Mouse (Mus musculus) ovary, postnatal 14 days (tissue): ENCODE results near the gene Npc2.

Experiments
- DNase-seq: peaks from one replicate; pipeline ENCODE4 v3.0.0; 2022; ENCODE audit warnings: low spot score

Gene Npc2

DNA sequence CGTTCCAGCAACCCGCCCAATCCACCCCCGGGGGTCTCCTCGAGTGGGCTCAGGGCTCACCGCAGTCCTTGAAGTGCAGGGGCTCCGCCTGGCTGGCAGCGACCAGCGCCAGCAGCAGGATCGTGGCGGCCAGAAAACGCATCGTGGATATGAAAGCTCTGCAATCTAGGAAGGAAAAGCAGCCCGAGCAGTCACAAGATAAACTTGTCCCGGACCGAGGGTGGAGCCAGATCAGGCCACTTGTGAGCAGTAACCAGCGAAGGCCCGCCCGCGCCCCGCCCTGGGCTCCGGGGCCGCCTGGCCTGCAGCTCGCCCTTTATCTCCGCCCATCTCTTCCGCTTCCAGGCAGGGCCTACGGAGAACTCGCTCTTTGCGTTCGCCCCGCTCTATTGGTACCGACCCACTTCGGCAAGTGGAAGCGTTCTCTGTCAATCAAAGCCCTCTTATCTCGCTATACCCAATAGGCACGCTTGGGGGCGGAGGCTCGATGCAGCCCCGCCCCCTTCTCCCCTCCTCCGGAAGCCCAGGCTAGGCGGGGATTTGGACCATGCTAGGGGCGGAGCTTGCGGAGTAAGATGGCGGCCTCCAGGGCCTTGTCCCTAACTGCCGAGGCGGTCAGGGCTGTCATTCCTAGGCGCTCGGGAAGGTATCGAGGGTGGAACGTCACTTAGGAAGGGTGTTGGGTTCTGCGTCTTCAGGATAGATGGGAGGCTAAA, at the start of gene Npc2, which contains the start of gene Isca2:
Npc2 (minus strand) TSS at position 427 of the 716 bp plus-strand sequence.
Isca2 (plus strand) TSS at position 526 of the 716 bp plus-strand sequence.
- DNase-seq, result peak; percentile 87

DNA sequence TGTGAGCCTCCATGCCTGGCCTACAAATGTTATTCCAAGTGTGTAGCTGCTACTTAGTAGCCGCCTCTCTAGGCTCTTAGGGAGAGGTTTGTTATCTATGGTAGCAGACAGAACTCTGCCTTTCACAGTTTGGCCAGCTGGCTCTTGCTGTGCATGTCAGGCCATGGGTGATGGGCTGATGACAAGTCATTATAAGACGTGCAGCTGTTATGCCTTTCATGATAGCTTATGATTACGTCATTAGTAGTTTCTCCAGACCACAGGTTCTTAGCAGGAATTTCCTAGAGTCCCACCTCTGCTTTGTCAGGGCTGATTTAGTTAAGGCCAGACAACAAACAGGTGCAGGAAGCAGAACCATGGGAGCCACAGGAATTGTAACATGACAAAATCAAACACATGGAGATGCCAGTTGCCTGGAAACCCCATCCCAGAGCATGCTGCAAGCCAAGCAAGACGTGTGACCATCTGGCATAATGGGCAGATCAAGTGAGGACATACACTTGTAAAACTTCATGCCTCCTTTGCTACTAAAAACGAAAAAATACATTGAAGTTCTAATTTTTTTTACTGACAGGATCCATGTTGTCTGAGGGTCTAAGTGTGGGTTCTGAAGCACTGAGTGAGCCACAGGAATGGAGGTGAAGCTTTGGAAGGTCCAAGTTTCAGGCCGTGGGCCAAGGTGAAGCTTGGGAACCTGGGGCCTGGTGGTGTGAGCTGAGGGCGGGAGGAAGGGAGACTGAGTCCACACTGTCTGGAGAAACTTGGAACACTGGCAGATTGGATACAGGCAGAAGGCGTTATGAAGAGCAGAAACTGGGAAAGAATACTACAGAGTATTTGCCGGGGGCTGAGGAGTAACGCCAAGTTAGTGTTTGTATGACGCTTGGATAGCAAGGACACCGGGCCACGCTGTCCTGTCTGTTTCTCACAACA, 46.5 kb upstream of the Npc2 start:
- DNase-seq, result no peak

DNA sequence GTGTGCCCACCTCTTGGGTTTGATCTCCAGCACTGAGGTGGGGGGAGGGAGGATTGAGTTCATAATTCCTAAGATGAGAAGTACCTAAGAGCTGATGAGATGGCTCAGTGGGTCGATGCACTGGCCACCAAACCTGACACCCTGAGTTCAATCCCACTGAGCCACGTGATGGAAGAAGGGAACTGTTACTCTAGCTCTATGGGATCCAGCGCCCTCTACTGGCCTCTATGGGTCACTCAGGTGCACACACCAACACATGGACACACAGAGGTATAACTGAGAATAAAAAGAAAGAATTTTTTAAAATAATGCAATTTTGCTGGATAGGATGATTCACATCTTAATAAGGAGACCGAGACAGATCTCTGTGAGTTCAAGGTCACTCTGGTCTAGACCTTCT, 45.5 kb upstream of the Npc2 start:
- DNase-seq, result no peak

DNA sequence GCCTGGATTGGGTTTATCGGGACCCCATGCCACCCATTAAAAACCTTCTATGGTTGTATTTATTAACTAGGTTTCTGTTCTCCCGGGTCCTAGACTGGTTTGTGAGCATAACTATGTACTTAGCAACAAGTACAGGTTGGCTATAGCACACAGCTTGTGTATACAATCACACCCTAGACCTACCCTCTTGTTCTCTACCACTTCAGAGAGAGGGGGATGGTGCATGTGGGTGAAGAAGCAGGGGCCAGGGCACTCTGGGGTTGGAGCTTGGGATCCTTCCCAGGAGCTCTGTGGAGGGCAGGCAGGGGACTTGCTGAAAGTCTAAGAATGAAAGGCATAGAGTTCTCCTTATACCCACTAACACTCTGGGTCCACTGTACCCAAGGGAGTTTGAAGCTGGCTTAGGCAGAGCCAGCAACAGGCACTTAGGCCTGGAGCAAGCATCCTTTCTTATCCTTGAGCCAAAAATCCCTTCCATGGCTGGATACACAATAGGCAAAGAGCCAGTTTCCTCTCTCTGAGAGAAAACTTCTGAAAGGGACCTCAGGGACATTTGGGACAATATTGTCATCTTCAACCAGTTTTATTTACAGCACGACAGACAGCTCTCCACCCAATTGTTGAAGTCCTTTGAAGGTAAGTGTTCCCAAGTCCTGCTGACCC, 41.8 kb upstream of the Npc2 start:
- no peak for DNase-seq

DNA sequence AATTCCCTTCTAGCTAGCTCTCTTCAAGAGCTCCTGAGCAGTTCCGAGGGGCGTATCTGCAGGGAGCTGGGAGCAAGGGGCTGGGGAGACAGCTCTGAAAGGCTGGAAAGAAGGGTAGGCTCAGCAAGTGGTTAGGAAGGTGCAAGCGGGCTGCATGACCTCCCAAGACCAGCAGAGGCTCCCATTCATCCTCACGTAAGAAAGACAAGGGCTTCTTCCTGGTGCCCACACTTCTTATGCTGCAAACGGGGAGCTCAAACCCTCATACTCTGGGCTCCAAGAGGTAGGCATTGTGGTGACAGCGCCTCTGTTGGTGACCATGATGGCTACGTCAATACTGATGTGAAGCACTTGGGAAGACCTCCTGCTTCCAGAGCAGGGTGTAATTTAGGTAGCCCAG, 40.8 kb upstream of the Npc2 start:
- no peak for DNase-seq

DNA sequence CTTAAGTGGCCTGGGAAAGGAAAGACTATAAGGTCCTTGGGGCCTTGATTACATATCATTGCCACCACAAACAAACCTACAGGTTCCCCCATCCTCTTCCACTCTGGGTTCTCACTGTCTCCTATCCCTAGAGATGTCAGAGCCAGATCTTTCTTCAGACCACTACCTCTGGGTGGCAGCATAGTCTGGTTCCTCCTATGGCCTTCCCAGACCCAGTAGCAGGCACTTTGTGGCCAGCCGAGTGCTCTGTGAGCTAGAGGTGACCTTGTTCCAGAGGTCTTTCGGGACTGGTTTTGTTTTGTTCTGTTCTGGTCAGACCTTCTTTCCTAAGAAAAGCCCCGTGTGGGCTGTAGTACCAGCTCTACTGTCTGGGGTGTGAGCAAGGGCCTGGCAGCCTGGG, 39.1 kb upstream of the Npc2 start:
- no peak for DNase-seq

DNA sequence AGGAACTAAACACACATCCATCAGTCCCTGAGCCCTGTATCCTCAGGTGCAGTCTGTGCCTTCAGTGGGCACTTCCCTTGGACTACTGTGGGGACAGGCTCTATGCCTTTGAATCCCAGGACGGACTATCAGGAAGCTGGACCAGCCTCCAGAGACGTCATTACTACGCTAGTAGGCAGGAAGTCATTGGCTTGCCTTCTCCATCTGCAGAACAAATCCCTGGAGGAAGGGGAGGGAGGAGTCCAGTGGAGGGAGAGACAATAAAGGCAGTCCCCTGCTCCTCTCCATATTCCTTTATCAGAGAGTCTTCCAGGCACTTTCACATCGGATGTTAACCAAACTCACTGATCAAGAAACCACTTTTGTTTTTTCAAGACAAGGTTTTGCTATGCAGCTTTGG, 38.6 kb upstream of the Npc2 start:
- DNase-seq, result no peak

DNA sequence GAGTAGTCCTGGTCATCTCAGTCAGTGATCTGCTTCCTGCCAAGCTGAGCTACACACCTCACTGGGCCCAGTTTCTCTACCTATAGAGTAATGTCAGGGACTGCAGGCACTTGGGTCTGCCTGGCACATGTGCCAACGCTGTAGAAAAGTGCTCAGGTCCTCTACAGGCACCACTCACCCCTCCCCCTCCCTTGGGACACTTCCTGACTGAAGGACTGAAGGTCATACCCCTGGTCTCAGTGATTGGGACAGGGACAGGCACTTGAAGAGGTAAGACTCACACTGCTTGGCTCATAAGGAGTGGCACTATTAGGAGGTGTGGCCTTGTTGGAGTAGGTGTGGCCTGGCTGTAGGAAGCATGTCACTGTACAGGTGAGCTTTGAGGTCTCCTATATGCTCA, 37.9 kb upstream of the Npc2 start:
- DNase-seq, result no peak

DNA sequence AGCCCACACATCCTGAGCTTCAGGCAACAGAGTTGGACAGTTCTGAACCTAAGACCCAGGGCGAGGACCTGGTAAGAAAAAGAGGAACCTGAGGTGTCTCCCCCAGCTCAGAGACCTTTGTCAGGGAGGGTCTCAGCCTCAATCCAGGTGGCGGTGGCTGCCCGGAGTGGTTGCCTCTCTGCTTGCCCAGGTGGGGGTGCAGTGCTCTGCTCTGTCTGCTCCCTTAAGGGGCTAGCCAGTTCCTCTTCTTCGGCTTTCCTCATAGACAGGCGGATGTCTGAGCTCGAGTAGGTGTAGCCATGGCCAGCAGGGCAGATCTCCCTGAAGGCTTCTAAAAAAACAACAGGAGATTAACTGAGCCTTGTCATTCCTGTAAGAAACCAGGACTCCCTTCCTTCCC, 36.1 kb upstream of the Npc2 start:
- DNase-seq, result no peak

DNA sequence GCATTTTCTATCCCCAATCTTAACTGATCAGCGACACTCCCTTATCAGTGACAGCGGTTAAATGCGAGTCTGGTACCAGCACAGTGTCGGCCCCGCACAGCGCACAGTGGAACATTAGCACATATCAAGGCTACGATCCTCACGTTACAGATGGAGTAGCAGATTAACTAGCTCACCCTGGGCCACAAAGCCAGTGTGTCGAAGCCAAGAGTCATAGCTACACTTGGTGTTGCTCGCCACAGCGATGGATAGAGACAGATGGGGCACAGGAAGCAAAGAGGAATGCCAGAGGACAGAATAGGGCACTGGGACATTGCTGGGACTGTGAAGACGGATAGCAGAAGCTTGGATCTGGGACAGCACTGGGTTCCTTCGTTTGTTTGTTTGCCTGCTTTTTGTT, 34.4 kb upstream of the Npc2 start:
- no peak for DNase-seq

DNA sequence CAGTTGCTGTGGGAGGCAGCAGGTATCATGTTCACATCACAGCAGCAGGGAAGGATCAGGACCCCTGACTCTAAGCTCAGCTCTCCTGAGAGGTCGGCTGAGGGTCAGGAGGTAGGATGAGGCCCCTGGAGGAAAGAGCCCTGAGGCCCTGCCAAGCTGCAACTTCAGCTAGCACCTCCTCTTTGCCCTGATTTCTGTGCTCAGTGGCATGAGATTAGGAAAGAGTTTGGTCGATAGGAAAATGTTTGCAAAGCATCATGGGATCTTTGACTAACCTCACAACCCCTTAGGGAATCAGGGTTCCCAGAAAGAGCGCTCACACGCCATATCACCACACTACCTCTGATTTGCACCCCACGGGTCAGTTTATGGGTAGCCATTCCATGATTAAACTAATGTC, 33.8 kb upstream of the Npc2 start:
- no peak for DNase-seq

DNA sequence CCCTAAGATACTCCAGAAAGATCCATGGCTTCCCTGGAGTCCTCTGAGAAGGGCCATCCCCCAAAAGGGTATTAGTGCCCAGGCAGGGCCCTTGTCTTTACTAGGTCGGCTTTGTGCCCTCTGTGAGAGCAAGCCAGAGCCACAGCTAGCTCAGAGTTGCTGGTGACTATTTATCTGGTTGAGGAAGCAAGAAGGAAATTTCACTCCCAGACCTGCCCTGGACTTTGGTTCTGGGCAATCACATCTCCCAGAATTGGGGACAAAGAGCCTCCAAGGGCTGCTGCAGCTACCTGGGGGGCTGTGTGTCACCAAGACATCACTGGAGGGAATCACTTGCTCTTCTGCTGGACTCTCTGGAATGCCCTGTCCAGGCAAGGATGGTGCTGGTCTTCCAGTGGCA, 33.1 kb upstream of the Npc2 start:
- no peak for DNase-seq

DNA sequence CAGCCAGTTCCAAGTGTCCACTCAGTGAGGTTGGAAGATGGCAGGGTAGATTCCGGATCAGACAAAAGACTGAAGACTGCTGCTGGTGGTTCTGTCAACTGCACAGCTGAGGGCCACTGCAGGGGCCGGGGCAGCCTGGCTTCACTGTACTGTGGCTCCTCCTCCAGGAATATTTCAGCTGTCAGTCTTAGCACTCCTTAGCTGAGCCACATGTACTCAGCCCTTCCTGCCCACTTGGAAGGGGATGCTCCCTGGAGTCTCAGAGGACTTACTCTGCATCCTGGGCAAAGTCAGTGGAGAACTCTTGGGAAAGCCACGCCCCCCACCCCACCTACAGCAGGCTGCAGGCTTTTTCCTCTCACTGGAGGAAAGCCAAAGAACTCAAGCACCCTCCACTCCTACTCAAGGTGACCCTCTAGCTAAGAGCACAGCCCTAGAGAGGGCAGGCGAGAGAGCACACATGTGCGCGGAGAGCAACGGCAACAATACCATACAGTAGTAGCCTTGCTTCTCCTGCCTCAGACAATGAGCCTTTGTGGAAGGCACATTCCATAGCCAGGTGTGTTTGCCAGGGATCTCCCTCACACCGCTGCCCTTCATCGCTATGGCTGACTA, 32.4 kb upstream of the Npc2 start:
- no peak for DNase-seq

DNA sequence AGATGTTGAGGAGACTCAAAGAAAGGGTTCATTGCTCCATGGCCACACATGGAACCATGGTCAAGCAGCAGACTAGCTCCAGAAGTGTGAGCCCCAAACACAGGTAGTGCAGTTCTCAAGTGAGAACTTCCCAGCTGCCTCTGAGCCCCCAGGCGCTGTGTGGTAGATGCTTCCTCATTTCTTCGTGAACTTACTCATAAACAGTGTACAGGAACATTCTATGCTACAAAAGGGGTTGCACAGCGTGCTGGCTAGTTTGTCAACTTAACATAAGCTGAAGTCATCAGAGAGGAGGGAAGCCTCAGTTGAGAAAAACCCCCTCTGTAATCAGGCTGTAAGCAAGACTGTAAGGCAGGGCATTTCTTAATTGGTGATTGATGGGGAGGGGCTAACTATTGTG, 29.7 kb upstream of the Npc2 start:
- DNase-seq, result no peak

DNA sequence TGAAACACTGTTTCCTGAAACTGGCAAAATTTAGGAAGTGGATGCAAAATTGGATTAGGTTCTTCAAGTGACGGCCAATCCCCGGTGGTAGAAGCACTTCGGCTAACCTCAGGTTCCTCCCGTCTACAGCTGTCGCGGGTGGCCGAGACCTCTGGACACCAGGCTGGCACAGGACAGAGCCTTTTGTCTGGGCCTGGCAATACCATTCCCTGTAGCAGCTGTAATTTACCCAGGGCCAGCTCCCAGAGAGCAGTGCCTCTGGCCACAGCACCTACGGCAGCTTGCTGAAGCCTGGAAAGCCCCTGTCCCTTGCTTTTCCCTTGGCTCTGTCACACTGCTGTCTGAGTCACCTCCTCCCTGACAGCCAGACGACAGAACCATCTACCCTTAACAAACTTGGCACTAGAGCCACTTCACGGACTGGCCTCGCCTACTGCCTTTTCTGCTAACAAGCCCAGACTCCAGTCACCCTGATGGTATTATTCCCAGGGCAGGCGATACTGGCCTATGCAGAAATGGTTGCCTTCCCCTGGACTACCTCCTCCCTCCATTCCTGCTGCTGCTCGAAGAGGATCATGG, 28.7 kb upstream of the Npc2 start:
- DNase-seq, result no peak

DNA sequence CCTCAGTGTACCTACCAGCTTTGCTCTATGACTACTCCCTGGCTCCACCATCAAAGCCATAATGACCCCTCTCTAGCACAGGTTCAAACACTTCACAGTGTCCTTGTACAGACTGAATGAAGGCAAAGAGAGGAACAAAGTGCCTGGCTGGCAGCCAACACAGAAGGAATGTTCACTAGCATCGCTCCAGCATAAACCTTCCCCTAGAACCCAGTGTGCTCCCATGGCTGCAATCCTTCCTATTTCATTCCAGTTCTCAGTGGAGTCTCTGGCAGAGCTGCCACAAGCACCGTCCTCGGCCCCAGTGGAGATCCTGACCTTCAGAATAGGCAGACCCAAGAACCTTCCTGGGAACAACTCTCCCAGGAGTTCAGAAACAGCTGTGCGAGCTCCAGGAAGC, 27.5 kb upstream of the Npc2 start:
- no peak for DNase-seq

DNA sequence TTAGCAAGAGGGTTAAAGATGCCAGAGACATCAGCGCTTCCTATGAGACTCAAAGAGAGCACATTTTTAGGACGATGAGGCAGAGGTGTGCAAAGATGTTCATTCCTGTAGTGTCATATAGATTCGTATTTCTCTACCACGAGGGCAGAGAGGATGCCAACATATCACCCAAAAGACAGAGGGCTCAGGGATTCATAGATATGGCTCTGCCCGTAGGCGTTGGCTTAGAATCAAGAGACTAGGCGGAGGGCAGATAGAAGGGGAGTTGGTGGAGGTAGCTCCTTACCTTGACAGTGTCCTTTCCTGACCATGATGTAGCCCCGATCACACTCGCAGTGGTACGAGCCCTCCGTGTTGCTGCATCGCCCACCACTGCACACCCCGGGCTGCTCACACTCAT, 26.1 kb upstream of the Npc2 start:
- no peak for DNase-seq

DNA sequence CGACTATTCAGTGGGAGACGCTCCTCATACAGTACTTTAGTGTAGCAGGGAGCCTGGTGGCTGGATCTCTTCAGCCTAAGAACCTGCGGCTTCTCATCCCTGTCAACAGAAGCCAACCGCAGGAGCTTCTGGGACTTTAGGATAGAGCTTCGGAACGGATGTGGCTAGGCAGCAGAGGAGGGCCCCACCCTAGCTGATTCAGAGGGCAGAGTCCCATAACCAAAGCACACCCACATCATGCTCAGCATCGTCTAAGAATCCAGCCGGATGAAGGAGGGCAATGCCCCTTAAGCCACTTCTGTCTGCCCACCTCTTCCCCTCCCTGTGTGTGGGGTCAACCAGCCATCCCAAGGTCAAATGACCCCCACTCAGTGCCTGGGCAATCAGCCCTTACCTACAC, 21.7 kb upstream of the Npc2 start:
- DNase-seq, result no peak

DNA sequence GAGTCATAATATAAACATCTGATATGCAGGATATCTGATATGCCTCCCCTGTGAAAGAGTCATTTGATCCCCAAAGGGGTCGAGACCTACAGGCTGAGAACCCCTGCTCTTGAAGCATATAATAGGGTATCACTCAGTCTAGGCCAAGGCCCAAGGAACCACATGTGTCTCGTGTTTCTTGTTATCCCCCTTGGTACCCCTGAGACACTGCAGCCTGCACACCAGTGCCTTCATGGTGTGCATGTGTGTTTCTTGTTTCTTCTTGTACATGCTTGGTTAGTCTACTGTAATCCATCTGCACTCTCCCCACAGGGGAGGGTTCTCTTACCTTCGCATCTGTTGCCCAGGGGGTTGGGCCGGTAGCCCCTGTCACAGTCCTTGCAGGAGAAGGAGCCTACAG, 19.7 kb upstream of the Npc2 start:
- DNase-seq, result no peak

DNA sequence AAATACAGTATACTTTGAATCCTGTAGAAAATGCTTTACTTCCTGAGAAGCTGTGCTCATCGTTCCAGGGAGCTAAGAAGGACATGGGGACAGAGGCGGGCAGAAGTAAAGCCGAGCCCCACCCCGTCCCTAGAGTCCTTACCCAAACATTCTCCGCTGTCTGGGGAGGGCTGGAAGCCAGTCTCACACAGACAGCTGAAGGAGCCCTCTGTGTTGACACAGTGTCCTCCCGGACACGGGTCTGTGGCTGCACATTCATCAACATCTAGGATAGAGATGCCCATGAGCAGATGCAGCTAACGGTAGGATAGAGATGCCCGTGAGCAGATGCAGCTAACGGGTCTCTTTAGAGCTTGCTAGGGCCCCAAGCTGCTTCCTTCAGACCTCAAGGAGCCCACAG, 17.9 kb upstream of the Npc2 start:
- no peak for DNase-seq

DNA sequence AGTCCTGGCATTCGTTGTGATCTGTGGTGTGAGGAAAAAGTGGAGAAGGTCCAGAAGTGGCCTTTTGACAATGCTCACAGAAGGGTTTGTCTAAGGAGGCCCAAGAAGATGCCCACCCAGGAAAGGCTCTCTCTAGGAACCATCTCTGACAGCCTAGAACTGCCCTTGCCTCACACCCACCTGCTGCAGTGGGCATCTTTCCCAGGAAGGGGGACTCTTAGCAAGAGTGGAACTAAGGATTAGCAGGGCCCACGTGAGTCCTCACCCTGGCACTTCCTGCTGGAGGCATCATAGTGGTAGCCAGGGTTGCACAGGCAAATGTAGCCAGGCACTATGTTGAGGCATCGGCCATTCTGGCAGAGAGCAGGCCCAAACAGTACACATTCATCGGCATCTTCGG, 13.1 kb upstream of the Npc2 start:
- DNase-seq, result no peak
